Mouse (Mus musculus): ENCODE measurements at regions not wholly inside any gene's neighbourhood (a gene's known extent, or its start where the extent isn't known, plus 50 kb on each side); places are given as distances from the start of the nearest gene placed in this dataset.

DNA sequence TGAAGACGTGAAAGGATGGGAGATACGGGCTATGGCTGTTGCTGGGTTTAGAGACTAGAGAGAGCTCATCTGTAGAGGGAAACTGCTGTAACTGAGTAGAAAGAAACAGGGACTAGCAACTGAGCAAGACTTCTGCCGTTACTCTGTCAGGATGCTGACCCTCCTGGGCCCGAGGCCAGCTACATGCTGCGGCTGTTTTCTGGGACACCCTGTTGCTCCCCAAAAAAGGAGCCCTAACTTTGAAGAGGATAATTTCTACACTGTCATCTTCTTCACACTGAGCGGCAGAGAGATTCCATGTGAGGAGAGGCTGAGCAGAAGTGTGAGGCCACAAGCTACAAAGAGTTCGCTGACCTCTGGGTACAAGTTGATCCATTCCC, 74.2 kb upstream of the Ralgps2 start:
- DNase-seq = no peak

DNA sequence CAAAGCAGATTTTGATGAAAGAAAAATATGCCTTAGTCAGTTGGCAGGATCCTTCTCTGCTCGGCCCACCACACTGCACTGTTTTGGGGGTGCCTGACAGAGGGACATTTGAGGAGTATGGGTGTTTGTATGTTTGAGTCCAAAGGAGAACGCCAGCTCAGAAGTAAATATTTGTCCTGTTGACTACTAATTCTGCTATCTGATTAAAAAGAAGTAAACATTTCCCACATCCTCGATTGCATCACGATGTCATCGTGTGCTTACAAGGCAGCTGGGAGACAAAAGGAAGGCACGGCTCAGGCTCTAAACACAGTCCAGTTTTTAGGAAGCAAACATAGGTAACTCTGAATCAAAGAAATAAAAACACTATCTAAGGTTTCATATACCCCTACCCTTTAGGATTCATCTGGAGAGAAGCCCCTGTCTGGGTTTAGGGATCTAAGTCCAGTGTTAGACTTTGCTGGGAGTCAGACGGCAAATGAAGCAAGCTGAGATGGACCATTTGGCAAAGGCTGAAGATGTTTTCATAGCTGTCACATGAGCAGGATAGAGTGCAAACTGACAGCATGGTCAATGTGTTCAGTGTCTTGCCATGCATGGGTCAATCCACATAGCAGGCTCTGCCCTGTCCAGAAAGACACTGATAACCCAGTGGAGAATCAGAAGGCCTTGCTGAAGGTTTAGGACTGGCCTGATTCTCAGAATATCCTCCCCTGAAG, 73.7 kb upstream of the Ralgps2 start:
- DNase-seq = no peak

DNA sequence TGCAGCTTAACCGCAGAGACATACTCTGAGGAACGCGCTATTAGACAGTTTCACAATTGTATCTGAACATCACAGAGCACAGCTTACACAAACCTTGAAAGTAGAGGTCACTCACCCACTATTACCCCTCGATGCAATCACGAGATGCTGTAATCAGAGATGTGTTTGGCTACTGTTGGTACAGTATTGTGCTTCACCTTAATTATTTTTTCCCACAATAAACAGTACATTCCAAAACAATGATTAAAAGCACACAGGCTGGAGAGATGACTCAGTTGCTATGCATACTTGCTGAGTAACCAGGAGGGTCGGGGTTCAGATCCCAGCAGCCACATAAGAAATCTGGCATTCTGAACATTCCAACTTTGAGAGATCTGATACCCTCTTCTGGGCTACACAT, 71.8 kb upstream of the Ralgps2 start:
- no peak for DNase-seq

DNA sequence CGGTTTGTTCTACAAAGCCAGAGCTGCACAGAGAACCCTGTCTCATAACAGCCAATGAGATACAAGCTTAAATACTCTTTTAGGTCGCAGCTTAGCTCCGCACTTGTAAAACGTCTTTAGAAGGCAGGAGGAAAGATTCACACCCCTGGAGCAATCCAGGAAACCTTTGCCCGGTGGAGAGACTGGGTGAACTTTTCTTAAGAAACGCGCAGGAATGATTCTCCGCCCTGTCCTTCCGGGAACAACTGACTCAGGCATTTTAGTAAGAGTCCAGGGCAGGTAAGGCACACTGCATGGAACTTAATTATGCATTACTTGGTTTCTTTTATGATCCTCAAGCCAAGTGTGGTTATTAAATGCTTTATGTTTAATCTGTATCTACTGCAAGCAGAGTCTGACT, 70.0 kb upstream of the Ralgps2 start:
- DNase-seq = no peak

DNA sequence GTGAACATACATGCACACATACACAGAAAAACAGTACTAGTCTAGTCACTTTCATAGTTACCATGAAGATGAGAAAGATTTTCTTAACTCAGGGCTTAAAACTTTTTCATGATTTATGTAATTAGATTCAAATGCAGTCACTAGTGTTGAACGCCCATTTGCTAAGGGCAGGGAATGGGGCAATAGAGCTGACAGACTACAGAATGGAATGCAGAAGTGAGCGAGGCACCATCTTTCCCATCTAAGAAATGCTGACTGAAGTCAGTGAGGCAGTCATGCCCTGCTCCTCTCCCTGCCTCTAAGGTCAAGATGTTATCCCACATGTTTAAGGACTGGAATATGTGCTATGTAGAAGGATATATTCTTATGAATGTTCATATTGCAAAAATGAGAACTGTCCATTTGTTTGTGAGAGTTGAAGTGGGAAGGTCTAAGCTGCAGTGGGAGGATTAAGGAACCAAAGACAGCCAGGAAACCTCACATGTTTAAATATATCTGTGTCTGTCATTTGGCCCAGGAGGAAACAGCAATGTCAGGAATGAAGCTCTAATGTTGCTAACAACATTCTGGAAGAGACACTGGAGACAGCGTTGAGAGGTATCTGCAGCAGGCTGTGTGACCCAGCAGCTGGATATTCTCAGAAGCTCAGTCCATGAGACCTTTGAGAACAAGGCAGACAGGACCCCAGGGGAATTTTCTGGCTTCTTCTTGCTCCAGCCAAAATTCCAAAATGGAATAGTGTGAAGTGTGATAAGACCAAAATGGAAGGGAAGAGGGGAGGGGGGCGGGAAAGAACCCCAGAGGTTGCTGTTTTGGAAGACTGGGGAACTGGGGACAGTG, 68.7 kb upstream of the Ralgps2 start:
- peak; percentile 74 for DNase-seq

DNA sequence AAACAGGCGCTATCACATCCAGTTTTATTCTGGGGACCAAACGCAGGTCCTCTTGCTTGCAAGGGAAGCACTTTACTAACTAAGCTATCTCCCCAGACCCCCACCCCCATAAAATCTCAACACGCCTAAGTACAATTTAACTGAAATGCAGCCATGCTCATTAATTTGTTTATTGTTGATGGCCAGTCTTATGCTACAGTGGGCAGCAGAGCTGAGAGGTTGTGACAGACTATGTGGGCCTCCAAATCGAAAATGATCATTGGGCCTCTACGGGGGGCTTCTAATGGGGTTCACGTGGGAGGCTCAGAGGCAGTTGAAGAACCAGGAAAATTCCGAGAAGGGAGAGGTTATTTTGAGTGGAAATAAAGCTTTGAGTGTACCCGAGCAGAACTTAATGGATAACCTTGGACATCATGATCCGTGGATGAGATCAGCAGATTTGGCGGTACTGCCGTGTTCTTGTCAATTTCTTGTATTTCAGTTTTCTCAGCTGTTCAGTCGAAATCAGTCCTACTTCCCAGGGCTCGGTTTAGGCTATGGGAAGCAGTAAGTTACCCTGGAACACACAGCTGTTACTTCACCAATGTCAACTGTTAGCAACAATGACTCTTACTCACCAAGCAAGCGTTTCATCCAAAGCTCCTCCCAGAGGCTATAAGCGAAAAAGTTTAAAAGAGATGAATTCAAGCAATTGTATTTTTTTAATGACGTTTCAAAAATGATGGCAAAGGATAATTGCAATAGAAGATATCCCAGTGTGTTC, 65.1 kb upstream of the Ralgps2 start:
- peak; percentile 46 for DNase-seq

DNA sequence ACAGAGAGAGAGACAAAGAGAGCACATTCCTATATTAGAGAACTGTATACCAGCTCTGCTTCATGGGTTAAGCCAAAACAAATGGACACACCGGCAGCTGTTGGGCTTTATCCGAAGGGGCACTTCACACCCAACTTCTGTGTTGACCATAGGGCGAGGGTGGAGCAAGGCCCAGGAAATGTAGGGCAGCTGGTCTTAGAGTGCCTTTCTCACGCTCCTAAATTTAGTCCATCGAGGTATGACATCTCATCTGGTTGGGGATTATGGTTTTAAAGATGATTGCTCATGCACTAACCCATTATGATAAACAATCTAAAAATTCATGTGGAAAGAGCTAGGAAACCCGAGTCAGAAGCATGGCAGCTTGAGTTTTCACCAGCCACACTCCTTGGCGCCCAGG, 63.6 kb upstream of the Ralgps2 start:
- no peak for DNase-seq

DNA sequence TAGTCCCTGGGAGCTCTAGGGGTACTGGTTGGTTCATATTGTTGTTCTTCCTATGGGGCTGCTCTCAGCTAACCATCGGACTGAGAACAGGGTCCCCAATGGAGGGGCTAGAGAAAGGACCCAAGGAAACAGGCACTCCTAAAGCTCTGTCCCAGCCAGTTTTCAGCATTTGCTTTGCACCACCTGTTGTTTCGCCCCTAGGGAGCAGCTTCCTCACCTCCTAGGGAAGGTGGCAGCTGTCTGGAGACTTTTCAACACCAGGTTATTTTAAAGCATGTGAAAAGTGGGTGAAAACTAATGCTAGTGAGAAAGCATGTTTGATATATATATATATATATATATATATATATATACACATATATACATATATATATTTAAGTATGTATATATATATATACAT, 62.8 kb upstream of the Ralgps2 start:
- no peak for DNase-seq

DNA sequence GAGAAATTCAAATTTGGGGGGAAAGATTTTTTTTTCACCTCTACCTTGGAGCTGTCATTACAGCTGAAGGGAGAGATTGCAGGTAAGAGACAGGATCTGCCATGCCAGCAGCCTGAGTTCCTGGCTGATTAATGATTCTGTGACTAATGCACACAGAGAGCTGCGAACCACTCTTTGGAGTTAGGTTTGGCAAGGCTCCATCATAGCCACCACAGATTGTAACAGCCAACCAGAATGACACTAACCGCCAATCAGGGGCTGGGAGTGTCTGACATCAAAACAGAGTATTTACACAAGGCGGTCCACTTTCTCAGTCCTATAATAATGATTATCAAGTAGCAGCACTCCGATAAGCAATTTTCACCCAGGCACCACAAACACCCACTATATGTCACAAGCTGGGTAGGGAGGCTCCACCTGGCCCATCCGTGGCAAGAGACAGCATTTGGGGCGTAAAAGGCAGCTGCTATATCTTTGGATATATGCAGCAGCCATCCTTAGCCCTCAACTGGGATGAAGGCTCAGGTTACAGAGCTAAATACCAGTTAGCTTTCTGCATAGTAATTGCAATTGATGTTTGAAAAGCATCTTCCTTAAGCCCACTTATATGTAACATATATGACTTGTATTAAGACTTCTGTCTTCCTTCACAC, 61.7 kb upstream of the Ralgps2 start:
- DNase-seq = no peak

DNA sequence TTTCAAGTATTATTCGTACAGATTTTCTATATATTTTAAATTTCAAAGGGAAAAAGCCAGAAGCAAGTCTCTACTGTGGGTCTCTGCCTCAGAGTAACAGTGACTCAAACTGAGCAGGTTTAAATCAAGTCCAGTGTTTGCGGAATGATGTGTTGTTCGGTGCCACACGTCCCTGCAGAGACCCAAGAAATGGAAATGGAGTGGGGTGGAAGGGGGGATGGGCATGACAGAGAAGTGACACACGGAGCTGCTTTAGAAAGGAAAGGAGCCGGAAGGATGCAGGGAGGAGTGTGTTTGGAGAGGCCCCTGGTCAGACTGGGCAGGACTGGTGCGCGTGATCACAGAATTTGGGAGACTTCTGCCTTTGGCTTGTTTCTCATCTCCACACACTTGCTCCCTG, 60.5 kb upstream of the Ralgps2 start:
- no peak for DNase-seq

DNA sequence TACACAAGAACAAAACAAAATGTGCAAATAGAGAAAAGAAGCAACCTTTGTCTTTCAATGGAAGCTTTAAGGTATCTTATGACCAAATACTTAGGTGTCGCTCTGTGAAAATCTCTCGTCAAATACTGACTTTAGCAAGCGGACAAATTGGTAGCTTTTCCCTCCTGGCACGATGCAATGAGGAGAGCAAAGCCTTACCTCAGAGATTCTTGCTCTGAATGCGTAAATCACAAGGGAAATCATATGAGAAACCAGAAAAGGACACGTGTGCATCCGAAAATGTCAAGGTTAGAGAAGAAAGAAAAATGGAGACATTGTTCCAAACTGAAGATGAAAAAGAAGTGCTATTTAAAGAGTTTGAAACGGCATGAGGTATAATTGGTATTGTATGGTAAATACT, 59.8 kb upstream of the Ralgps2 start:
- no peak for DNase-seq

DNA sequence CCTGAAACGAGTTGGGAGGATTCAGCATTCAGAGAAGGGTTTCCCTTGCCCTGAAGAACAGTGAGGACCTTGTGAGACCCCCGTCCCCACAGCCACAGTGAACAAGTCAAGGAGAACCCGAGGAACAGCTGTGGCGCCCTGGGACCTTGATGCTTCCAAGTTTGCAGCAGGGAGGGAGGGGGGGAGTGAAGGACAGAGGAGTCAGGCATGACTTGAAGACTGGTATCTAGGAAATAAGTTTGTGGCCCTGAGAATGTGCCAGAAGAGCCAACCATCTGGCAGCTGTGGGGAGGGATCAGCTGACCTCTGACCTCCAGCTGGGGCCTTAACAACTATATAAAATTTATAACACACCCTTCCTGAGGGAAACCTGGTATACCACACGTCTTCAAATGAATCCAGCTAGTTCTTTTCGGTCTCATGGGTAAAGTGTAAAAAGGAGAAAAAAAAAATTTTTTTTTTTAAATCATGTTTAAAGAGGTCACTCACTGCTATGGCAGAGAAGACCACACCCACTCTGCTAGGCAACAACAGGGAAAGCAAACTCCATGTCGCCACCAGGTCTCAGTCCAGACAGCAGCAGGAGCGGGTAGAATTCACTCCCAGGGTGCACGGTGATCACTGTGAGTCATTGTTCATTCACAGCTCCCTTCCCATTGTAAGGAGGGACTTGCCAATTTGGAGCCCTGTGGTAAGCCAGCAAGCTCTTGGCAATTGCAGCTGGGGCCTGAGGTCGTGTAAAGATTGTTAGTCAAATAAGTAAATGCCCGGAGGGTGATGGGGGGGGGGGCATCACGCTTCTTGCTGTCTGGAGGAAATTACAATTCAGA, 58.3 kb upstream of the Ralgps2 start:
- no peak for DNase-seq

DNA sequence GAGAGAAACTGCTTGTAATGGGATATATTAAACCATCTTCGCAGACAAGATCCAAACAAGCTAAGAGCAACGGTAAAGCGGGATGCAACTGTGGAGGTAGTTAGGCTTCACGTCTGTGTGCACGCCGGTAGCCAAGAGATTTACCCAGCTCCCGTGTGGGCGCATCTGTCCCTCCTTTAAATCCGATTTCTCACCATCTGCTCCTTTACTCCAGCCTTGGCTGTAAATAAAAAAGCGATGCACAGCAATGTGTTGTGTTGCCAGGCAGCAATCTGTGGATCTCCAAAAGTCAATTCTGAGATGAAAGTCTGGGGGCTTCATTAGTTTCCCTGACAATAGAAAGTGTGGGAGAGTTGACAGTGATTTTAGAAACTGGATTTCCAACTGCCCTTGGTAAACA, 57.6 kb upstream of the Ralgps2 start:
- DNase-seq = no peak

DNA sequence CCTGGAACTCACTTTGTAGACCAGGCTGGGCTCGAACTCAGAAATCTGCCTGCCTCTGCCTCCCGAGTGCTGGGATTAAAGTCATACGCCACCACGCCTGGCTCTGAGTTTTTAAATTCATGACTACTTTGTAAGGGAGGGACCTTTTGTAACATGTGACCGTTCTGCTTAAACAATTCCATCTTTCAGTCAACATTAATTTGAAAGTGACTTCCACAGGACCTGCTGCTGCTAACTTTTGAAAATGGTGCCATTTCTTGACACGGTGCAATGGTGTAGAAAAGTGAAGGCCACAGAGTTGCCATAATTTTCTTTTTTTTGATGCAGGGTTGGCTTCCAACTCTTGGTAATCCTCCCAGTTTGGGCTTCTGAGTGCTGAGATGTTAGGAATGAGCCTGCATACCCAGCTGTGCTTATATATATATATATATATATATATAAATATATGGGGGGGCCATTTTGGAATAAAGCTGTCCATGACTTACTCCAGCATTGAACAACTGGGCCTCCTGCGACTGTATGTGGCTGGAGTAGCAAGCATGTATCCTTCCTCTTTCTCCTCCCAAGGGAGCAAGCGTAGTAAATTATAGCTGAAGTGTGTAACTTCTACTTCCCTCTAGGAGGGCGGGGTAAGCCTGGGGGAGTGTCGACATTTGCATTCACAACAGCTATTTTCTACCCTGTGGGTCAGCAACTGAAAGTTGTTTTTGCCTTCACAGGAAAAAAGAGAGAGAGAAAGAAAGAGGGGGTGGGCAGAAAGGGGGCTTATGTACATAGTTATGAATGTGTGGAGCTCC, 56.9 kb upstream of the Ralgps2 start:
- peak; percentile 63 for DNase-seq

DNA sequence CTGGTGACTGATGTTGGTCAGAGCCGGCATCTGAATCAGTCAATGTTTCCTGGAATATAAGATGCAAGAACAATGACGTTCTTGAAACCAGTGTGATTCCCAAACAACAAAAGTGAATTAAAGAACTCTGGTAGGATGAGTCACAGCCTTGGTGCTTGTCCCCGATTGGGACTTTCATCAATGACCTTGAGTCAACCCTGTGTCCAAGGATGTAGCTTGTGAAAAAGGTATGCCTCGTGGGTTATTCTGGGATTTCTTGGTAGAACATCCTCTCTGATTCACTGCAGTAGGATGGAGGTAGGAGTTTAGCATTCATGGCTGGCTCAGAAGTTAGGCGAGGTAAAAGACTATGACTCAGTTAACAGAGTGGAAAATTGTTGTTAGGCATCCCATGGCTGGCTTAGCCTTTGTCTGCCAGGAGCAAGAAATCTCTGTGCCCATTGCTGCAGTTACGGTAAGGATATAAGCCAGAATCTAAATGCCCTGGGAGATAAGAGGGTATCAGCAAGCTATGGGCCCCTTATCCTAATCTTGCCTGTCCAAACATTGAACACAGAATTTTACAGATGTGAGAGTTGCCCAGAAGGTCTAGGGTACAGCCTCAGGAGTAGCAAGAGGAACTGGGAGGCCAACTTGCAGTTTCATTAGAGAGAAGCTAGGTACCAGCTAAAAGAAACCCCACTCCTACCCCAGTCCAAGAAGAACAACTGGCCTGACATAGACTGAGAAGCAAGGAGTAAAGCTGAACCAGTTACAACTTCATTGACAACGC, 55.9 kb upstream of the Ralgps2 start:
- DNase-seq = no peak

DNA sequence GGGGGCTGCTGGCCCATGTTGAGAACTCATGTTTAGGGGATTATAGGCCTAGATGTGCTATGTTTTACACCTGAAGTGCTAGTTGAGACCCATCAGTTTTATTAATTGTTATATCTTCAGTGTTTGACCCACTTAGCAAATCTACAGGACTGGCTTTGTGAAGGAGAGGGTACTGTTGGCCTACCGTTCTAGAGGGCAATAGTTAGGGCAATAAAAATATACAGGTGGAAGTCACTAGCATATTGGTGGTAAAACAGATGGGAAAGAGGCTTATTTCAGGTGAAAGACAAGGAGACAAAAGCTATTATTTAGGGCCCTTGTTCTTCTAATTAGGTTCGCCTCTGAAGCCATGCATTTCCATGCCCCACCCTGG, 55.2 kb upstream of the Ralgps2 start:
- no peak for DNase-seq

DNA sequence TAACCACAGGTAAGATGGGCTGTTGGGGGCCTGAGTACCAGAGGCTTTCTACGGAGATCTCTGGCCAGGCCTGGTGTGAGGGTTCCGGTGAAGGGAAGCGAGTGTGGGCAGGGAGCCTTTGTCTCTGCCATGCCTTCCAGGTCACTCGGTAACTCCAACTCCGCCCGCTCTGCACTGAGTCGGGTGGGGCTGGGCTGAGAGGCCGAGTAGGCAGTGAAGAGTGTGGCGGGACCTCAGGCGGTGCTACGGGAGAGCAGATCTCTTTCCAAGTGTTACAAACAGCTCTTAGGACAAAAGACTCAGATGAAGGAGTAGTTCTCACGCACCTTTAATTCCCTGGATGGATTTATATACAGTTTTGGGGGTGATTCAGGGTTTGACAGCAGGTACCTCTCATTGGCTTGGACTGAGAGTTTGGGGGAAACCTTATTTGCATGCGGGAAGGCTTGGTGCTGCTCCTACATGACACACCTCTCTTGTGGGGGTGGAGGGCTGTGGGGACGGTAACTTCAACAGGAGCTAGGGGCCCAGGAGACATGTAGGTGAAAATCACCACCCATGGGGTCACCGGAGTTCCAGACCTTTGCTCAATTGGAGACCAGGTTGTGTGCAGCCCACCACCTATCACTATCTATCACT, 54.7 kb upstream of the Ralgps2 start:
- DNase-seq = no peak

DNA sequence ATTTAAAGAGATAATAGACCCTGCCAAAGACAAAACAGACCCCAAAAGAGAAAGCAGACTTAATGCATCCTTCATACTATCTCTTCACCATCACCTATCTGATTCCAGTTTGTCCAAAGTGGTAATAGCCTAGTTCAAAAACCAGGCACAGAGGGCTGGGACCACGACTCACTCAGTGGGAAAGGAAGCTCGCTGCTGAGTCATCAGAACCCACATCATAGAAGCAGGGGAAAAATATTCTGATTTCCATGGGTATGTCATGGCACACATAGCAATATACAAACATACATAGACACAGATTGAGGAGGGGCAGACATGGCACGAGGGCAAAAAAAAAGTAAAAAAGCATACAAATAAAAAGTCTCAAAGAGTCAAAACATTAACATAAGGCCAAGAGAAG, 53.7 kb upstream of the Ralgps2 start:
- DNase-seq = no peak

DNA sequence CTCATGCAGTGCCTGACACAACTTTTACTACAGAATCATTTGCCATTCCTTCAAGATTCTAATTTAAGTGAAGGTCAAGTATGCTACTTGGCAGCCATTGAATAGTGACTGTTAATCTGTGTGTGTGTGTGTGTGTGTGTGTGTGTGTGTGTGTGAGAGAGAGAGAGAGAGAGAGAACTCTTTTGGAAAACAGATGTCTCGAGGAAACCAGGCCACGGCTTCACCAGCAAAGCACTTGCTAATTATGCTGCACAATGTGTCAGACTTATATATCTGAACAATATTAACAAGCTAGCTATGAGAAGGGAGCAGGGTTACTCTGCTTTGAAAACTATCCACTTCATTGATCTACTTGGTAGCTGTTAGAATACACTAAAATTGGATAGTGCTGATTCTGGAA, 53.1 kb upstream of the Ralgps2 start:
- DNase-seq = no peak

Measured in lung, postnatal 36 days (tissue).